ENCODE assay signal across 14 mouse cellular contexts in the genomic region with DNA sequence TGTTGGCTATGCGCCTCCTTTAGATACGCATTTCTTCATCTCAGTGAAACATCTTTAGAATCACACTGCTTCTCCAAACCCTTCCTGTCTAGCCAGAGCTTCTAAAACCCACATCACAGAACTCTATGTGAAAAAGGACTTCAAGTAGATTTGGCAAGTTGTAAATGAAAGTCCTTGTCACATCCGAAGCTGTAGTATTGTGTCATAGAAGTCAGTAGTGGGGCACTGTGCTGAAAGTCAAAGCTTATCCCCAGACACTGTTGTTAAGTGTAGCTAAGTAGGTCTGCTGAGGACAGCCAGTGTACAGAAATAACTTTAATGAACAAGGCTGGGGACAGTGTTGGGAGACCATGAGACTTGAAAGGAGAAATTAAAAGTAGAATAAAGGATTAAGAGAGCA.
A peak's percentile ranks its signal among the peaks of the same experiment; 100 is the strongest.
DNase-seq lines count a peak whose midpoint lies in the region; ATAC-seq and TF ChIP-seq lines count a peak whose summit lies in the region.
"Had no signal": no experiment of that assay in that cellular context is flagged by ENCODE, and none has a peak within 500 bp of the region (broad histone marks: within the 10 kb centered on the region; RNA-seq: fewer than 3 reads in every experiment).

No protein-coding gene starts in this region.

- WGBS in heart, embryonic 14.5 days: 60% methylated on average over 3 of the region's 3 CpGs
- WGBS in midbrain, embryonic 11.5 days: 76% methylated on average over 3 of the region's 3 CpGs
- WGBS in midbrain, postnatal 0 days: 69% methylated on average over 3 of the region's 3 CpGs
- 71% methylated on average over 3 of the region's 3 CpGs for WGBS in limb, embryonic 15.5 days

- TF ChIP-seq CTCF in midbrain, postnatal 0 days (IDR thresholded peaks at IDR 0.05): no peak

- H3K9me3 ChIP-seq in heart, embryonic 14.5 days (ENCODE audit: control insufficient read depth, low read length): no peaks in the 10 kb centered on the region
- H3K9me3 ChIP-seq in midbrain, embryonic 11.5 days (ENCODE audit: control insufficient read depth, low read length): no peaks in the 10 kb centered on the region
- no peaks in the 10 kb centered on the region for H3K9me3 ChIP-seq in midbrain, postnatal 0 days (ENCODE audit: low read length)
- H3K9me3 ChIP-seq in limb, embryonic 15.5 days: no peaks in the 10 kb centered on the region
- H3K9me3 ChIP-seq: liver, embryonic 15.5 days; midbrain, embryonic 12.5 days had no signal

- peaks cover 11 to 35% of the 10 kb centered on the region in 2 experiments for H3K4me1 ChIP-seq in heart, embryonic 14.5 days (ENCODE audit: control insufficient read depth in 2 of 2, insufficient read depth in 2 of 2, low read length in 2 of 2)
- peaks cover 14% of the 10 kb centered on the region for H3K4me1 ChIP-seq in midbrain, embryonic 11.5 days (ENCODE audit: control insufficient read depth, insufficient read depth, low read length)
- peaks cover 21% of the 10 kb centered on the region; the same call in 1 of the 2 replicates for H3K4me1 ChIP-seq in midbrain, postnatal 0 days (ENCODE audit: insufficient read depth, low read length)
- H3K4me1 ChIP-seq in limb, embryonic 15.5 days: peaks cover 47% of the 10 kb centered on the region
- H3K4me1 ChIP-seq: liver, embryonic 15.5 days had no signal

- no peak overlapping the region for H3K4me3 ChIP-seq in heart, embryonic 14.5 days (ENCODE audit: control insufficient read depth in 1 of 2, insufficient read depth in 1 of 2, low read depth in 1 of 2, low read length in 2 of 2)
- no peak overlapping the region for H3K4me3 ChIP-seq in midbrain, embryonic 11.5 days (ENCODE audit: low read depth, low read length)
- no peak overlapping the region for H3K4me3 ChIP-seq in midbrain, postnatal 0 days (ENCODE audit: low read depth, low read length)
- H3K4me3 ChIP-seq in limb, embryonic 15.5 days: no peak overlapping the region
- H3K4me3 ChIP-seq: liver, embryonic 15.5 days; midbrain, embryonic 12.5 days had no signal

- H3K9ac ChIP-seq in heart, embryonic 14.5 days (ENCODE audit: low read length): no peak overlapping the region
- H3K9ac ChIP-seq in midbrain, embryonic 11.5 days (ENCODE audit: low read length): no peak overlapping the region
- H3K9ac ChIP-seq in midbrain, postnatal 0 days (replicated peaks; ENCODE audit: low read length, poor library complexity, severe bottlenecking): no peak overlapping the region
- H3K9ac ChIP-seq in limb, embryonic 15.5 days: no peak overlapping the region
- H3K9ac ChIP-seq: liver, embryonic 15.5 days; midbrain, embryonic 12.5 days had no signal

- peak overlapping the region; percentile 18; the same call in 1 of the 2 replicates for H3K4me2 ChIP-seq in heart, embryonic 14.5 days (ENCODE audit: low read length)
- H3K4me2 ChIP-seq in midbrain, embryonic 11.5 days: no peak overlapping the region
- no peak overlapping the region for H3K4me2 ChIP-seq in midbrain, postnatal 0 days (ENCODE audit: low read depth, low read length, poor library complexity, severe bottlenecking)
- H3K4me2 ChIP-seq in limb, embryonic 15.5 days: no peak overlapping the region
- H3K4me2 ChIP-seq: liver, embryonic 15.5 days; midbrain, embryonic 12.5 days had no signal

- no peaks in the 10 kb centered on the region for H3K36me3 ChIP-seq in heart, embryonic 14.5 days (ENCODE audit: control insufficient read depth, insufficient read depth, low read length)
- H3K36me3 ChIP-seq in midbrain, embryonic 11.5 days (ENCODE audit: control insufficient read depth, insufficient read depth, low read length): no peaks in the 10 kb centered on the region
- no peaks in the 10 kb centered on the region for H3K36me3 ChIP-seq in midbrain, postnatal 0 days (ENCODE audit: insufficient read depth, low read length)
- no peaks in the 10 kb centered on the region for H3K36me3 ChIP-seq in limb, embryonic 15.5 days
- H3K36me3 ChIP-seq: liver, embryonic 15.5 days; midbrain, embryonic 12.5 days had no signal

- peaks cover 8% of the 10 kb centered on the region for H3K27me3 ChIP-seq in heart, embryonic 14.5 days (ENCODE audit: control insufficient read depth, insufficient read depth, low read length)
- H3K27me3 ChIP-seq in midbrain, embryonic 11.5 days (ENCODE audit: control insufficient read depth, insufficient read depth, low read length): no peaks in the 10 kb centered on the region
- H3K27me3 ChIP-seq in midbrain, postnatal 0 days (ENCODE audit: insufficient read depth, low read length): no peaks in the 10 kb centered on the region
- 0 out of 2 replicates have a peak, but pooled peaks cover 4% of the 10 kb centered on the region for H3K27me3 ChIP-seq in limb, embryonic 15.5 days
- H3K27me3 ChIP-seq: liver, embryonic 15.5 days had no signal

- no peak for ATAC-seq in heart, embryonic 14.5 days (ENCODE audit: insufficient number of reproducible peaks, insufficient read depth, low FRiP score, low read depth)
- ATAC-seq in midbrain, embryonic 11.5 days (ENCODE audit: low FRiP score): no peak
- no peak for ATAC-seq in midbrain, postnatal 0 days (ENCODE audit: low FRiP score)
- no peak for ATAC-seq in limb, embryonic 15.5 days (ENCODE audit: insufficient number of reproducible peaks, low FRiP score, low TSS enrichment, low read depth)

- peak; percentile 35 for DNase-seq in adrenal gland, postnatal 10 days
- no peak for DNase-seq in adrenal gland, adult 18-20 months (ENCODE audit: low spot score in 2 of 2)
- DNase-seq in heart, postnatal 14 days: no peak
- DNase-seq in midbrain, embryonic 11.5 days (ENCODE audit: low spot score, missing footprints): peak; percentile 74
- DNase-seq in midbrain, postnatal 0 days (ENCODE audit: low spot score): no peak
- no peak for DNase-seq in urinary bladder, adult 18-20 months (ENCODE audit: low spot score in 2 of 2)
- DNase-seq: gastrocnemius, postnatal 14 days; kidney, adult 9 months; layer of hippocampus, adult 9-11 months; lung, postnatal 14 days had no signal

- intact Hi-C loops in heart, postnatal 14 days (cut with DNase I): no loop called here

- H3K27ac ChIP-seq in heart, embryonic 14.5 days (replicated peaks in 1 of 2; ENCODE audit: control insufficient read depth in 1 of 2, insufficient read depth in 1 of 2, low read depth in 2 of 2, low read length in 2 of 2): no peak overlapping the region
- no peak overlapping the region for H3K27ac ChIP-seq in midbrain, embryonic 11.5 days (ENCODE audit: low read depth, low read length)
- no peak overlapping the region for H3K27ac ChIP-seq in midbrain, postnatal 0 days (ENCODE audit: low read depth, low read length)
- H3K27ac ChIP-seq in limb, embryonic 15.5 days: peak overlapping the region; percentile 65
- H3K27ac ChIP-seq: liver, embryonic 15.5 days; midbrain, embryonic 12.5 days had no signal

Comparison
In these comparisons a context has a peak if more than half of its experiments do, and no peak if none do; other contexts are left out.
1. DNase-seq: peak in adrenal gland, postnatal 10 days (single experiment) and midbrain, embryonic 11.5 days (single experiment); none in adrenal gland, adult 18-20 months (0 of 2), heart, postnatal 14 days (0 of 2), midbrain, postnatal 0 days (single experiment) and urinary bladder, adult 18-20 months (0 of 2).